Mouse (Mus musculus) limb, embryonic 12.5 days (tissue): ENCODE measurements around the gene Cnpy2. TPM values are rescaled to one million over a fixed set of nuclear protein-coding genes. Genes with fewer than 3 reads are reported as not detected.
"Not testable (repeated sequence)": the region's sequence is repeated elsewhere in the genome, so short reads cannot be mapped to it uniquely, and the experiment has no call there.

Experiments
- ATAC-seq: fragments of 200-750 bp; cut with Nextera tagmentation; 2 replicates; pipeline ENCODE4 v1.8.0; 2017; ENCODE audit warnings: low read depth, moderate TSS enrichment; ENCODE audit not compliant: insufficient number of reproducible peaks, insufficient read depth, low FRiP score, low TSS enrichment
- H3K27ac ChIP-seq: fragments of 300-500 bp; sonication (generic); 2 replicates; pipeline ENCODE4 v1.5.1; 2016; ENCODE audit warnings: mild to moderate bottlenecking, moderate library complexity
- H3K27me3 ChIP-seq: fragments of 300-500 bp; sonication (generic); 2 replicates; pipeline ENCODE4 v1.6.1; 2016; ENCODE audit warnings: mild to moderate bottlenecking, moderate library complexity
- H3K36me3 ChIP-seq: fragments of 300-500 bp; sonication (generic); 2 replicates; pipeline ENCODE4 v1.6.1; 2016; ENCODE audit warnings: mild to moderate bottlenecking, moderate library complexity
- H3K4me1 ChIP-seq: fragments of 300-500 bp; sonication (generic); replicated peaks from 2 replicates; pipeline ENCODE4 v1.6.1; 2016
- H3K4me2 ChIP-seq: fragments of 300-500 bp; sonication (generic); 2 replicates; pipeline ENCODE4 v1.6.1; 2016; ENCODE audit warnings: mild to moderate bottlenecking, moderate library complexity
- H3K4me3 ChIP-seq: fragments of 300-500 bp; sonication (generic); replicated peaks from 2 replicates; pipeline ENCODE4 v1.5.1; 2016; ENCODE audit warnings: mild to moderate bottlenecking
- H3K9ac ChIP-seq: fragments of 300-500 bp; sonication (generic); replicated peaks from 2 replicates; pipeline ENCODE4 v1.6.1; 2016; ENCODE audit warnings: mild to moderate bottlenecking, moderate library complexity
- H3K9me3 ChIP-seq: fragments of 300-500 bp; sonication (generic); 2 replicates; pipeline ENCODE4 v1.6.1; 2016; ENCODE audit warnings: mild to moderate bottlenecking, moderate library complexity
- WGBS: fragments of 180-500 bp; shearing (Covaris S2); methylation state at CpG from one replicate; pipeline ENCODE4 v1.1.7; 2016; 5-methylcytosine and 5-hydroxymethylcytosine counted together
- polyA plus RNA-seq: library from polyadenylated mRNA; unstranded; fragments of >200 nt; fragmentation: Nextera tagmentation; extraction: Ambion mirVana; gene quantifications from 2 replicates; pipeline ENCODE4 v1.2.1, GENCODE M21; 2016

The Cnpy2 gene
- 351 and 359 TPM in 2 replicates for polyA plus RNA-seq

DNA sequence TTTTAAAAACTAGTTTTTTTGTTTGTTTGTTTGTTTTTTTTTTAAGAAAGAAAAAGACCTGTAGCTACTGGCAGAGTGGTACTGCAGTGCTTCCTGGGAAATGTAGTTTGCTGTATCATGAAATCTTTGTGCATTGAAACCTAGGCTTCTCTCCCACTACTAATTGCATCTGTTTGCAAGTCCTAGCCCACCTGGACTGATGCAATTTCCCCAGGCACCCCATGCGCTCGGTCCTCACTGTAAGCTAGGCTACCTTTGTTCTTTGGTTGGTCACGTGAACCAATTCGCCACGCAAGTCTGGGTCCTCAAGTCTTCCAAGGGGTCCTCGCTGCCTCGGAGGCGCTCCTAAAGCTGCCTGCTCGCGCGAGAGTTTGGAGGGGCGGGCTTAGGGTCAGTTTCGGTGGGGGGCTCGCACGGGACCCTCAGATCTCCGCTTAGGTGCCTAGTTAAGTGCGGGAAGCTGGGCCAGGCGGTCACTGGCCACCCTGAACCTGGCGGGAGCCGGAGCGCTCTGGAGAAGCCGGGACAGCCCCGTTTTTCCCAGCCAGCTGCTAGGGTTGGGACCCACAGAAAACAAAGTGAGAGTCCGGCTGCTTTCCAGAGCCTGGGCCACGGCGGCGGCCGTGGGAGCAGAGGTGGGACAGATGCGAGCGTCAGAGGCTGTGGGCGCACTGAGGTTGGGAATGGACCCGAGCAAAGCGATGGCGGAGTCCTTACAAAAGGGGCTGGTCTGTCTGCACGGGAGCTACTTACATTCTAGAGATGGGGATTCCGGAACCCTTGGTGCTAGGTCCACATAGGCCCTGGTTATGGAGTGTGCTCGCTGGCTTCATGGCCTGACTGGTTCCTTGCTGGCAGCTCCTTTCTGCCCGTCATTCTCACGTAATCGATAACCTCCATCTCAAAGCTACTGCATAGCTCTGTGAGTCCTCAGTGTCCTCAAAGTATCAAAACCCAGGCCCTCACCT is at the start of gene Cnpy2:
Cnpy2 (plus strand) TSS at position 319 of the 968 bp plus-strand sequence.
- peak within 1 kb of the TSS; percentile 97 for H3K27ac ChIP-seq
- H3K4me2 ChIP-seq, result peak within 1 kb of the TSS; percentile 88
- H3K9me3 ChIP-seq, result no peaks in the 10 kb centered on the region
- H3K9ac ChIP-seq, result peak within 1 kb of the TSS; percentile 96
- peak within 1 kb of the TSS; percentile 68 for H3K4me3 ChIP-seq
- peak; percentile 96 for ATAC-seq
- peaks cover 68% of the 10 kb centered on the region for H3K36me3 ChIP-seq
- under 1% methylated on average over 40 of the region's 40 CpGs for WGBS
- peaks cover 15% of the 10 kb centered on the region for H3K4me1 ChIP-seq
- no peaks in the 10 kb centered on the region for H3K27me3 ChIP-seq

DNA sequence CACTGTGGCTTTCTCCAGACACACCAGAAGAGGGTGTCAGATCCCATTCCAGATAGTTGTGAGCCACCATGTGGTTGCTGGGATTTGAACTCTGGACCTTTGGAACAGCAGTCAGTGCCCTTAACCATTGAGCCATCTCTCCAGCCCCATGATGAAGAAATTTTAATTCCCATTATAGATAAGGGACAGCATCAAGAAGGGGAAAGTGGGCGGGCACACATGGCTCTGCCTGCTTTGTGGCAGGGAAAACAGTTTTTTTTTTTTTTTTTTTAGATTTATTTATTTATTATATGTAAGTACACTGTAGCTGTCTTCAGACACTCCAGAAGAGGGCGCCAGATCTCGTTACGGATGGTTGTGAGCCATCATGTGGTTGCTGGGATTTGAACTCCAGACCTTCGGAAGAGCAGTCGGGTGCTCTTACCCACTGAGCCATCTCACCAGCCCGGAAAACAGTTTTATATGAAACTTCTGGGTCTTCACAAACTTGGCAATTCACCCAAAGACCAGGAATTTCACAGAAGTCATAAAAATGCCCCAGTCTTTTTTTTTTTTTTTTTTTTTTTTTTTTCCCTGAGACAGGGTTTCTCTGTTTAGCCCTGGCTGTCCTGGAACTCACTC is 49.3 kb upstream of the Cnpy2 start:
- H3K4me1 ChIP-seq, H3K27ac ChIP-seq, ATAC-seq, H3K4me2 ChIP-seq, H3K9ac ChIP-seq, H3K4me3 ChIP-seq, H3K9me3 ChIP-seq, H3K27me3 ChIP-seq: not testable (repeated sequence)
- peaks cover 11% of the 10 kb centered on the region for H3K36me3 ChIP-seq
- WGBS, result 89% methylated on average over 4 of the region's 7 CpGs

DNA sequence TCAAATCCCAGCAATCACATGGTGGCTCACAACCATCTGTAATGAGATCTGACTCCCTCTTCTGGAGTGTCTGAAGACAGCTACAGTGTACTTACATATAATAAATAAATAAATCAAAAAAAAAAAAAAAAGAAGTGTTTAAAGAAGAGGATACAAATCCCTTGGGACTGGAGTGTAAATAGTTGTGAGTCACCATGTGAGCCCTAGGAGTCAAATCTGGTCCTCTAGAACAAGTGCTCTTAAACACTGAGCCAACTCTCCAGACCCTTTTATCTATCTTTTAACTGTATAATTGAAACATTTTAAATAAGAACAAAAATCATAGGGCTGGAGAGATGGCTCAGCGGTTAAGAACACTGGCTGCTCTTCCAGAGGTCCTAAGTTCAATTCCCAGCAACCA is 46.9 kb upstream of the Cnpy2 start:
- 93% methylated on average over 1 of the region's 1 CpGs for WGBS
- H3K27me3 ChIP-seq, H3K4me2 ChIP-seq, ATAC-seq, H3K27ac ChIP-seq, H3K4me1 ChIP-seq, H3K4me3 ChIP-seq, H3K9me3 ChIP-seq, H3K9ac ChIP-seq: not testable (repeated sequence)
- peaks cover 25% of the 10 kb centered on the region for H3K36me3 ChIP-seq

DNA sequence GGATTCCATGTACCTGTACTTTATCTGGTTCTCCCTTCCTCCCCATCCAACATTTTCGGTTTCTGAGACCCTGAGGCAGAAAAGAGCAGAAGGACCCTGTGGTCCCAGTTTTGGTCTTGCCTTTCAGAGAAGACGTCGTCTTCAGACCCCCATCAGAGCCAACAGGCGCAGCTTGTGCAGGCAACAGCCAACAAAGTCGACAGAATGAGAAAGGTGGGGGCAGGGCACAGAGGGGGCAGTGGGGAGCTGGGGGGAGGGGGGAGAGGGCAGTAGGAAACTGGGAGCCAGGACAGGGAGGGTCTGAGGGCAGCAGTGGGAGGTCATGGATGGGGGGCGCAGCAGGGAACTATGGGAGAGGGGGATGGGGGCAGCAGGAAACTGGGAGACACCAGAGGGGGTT is 44.1 kb upstream of the Cnpy2 start:
- 53% methylated on average over 6 of the region's 6 CpGs for WGBS
- H3K4me3 ChIP-seq, result no peak overlapping the region
- no peak overlapping the region for H3K9ac ChIP-seq
- H3K9me3 ChIP-seq, result no peaks in the 10 kb centered on the region
- no peak overlapping the region for H3K27ac ChIP-seq
- H3K4me1 ChIP-seq, result no peaks in the 10 kb centered on the region
- H3K4me2 ChIP-seq, result no peak overlapping the region
- no peaks in the 10 kb centered on the region for H3K27me3 ChIP-seq
- peaks cover 52% of the 10 kb centered on the region for H3K36me3 ChIP-seq
- ATAC-seq, result no peak

DNA sequence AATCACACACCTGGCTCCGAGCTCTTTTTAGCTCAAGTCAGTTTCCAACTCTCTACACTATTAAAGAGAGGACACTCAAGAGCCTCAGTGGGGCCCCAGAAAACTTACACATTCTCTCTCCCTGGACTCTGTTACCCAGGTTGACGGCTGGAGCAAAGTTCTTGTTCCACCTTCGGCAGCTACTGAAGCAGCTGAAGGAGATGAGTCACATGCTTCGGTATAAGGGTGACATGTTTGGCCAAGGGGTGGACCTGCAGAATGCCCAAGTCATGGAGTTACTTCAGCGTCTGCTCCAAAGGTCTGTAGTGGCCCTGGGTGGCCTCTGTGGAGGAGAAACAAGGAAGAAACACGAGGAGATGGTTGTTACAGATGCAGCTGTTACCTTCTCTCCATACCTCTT is 41.3 kb upstream of the Cnpy2 start:
- no peak overlapping the region for H3K4me3 ChIP-seq
- ATAC-seq, result no peak
- H3K4me1 ChIP-seq, result no peaks in the 10 kb centered on the region
- H3K27me3 ChIP-seq, result no peaks in the 10 kb centered on the region
- H3K4me2 ChIP-seq, result no peak overlapping the region
- peaks cover 76% of the 10 kb centered on the region for H3K36me3 ChIP-seq
- no peaks in the 10 kb centered on the region for H3K9me3 ChIP-seq
- no peak overlapping the region for H3K27ac ChIP-seq
- WGBS, result 86% methylated on average over 6 of the region's 6 CpGs
- H3K9ac ChIP-seq, result no peak overlapping the region

DNA sequence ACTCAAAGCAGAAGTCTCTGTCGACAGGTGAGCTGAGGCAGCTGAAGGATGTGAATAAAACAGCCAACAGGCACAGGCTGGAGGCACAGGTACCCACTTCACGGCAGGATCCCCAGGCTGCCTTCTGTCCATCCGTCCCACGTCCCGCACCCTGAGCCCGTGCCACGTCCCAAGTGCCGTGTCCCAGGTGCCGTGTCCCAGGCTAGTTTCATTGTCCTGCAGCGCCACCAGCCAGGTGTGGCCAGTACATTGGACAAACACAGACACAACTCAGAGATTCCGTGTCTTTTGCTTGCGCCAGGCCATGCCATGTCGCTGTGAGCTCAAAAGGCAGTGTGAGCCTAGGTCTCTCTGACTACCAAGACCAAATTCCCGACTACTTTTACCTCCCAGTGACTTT is 40.6 kb upstream of the Cnpy2 start:
- Histone ChIP-seq H3K4me3 (no peak overlapping the region), H3K36me3 (peaks cover 80% of the 10 kb centered on the region), H3K4me2 (no peak overlapping the region), H3K27me3 (no peaks in the 10 kb centered on the region), H3K9ac (no peak overlapping the region), H3K9me3 (no peaks in the 10 kb centered on the region), H3K4me1 (no peaks in the 10 kb centered on the region), H3K27ac (no peak overlapping the region)
- 91% methylated on average over 14 of the region's 14 CpGs for WGBS
- no peak for ATAC-seq

GRCm38 (mm10) chr10:128282886-128283450 is 39.3 kb upstream of the Cnpy2 start:
- Histone ChIP-seq H3K36me3 (peaks cover 81% of the 10 kb centered on the region), H3K9ac (no peak overlapping the region), H3K4me3 (no peak overlapping the region), H3K27me3 (no peaks in the 10 kb centered on the region), H3K9me3 (no peaks in the 10 kb centered on the region), H3K4me1 (no peaks in the 10 kb centered on the region), H3K27ac (no peak overlapping the region), H3K4me2 (no peak overlapping the region)
- WGBS, result 88% methylated on average over 20 of the region's 20 CpGs
- ATAC-seq, result no peak

DNA sequence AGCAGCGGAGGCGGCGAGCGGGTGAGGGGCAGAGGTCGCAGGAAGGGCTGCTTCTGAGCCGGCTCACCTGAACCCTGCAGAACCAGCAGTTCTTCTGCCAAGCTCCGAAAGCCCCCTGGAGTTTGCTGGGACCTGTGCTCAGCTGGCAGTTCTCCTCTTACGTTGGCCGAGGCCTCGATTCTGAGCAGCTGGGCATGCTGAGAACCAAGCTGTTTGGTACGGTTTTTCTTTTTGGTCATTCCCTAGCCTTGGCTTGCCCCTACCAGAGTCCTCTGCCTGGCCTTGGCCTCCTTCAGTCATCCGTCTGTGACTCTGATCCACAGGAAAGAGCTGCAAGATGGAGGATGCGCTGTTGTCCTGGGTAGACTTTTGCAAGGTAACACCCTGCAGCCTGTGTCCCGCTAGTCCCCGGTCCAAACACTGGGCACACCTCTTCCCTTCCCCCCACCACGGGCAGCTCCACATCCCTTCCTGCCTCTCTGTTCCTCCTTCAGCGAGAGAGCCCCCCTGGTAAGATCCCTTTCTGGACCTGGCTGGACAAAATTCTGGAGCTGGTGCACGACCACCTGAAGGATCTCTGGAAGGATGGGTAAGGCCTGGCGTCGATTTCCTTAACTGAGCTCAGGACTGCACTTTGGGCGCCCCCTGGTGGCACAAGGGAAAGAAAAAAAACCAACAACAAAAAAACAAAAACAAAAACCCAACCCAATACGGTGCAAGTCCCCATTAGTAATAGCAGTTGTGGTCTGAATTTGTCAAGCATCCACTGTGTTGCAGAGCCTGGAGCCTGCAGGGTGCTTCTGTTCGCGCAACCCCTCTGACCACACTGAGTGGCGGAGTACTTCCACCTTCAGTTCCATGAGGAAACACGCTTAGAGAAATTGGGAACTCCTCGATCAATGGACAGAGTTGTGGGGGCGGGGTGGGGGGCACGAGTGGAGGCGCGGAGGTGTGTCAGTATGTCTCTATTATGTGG is 38.4 kb upstream of the Cnpy2 start:
- Histone ChIP-seq H3K4me1 (no peaks in the 10 kb centered on the region), H3K9me3 (no peaks in the 10 kb centered on the region), H3K4me2 (no peak overlapping the region), H3K27ac (no peak overlapping the region), H3K4me3 (no peak overlapping the region), H3K27me3 (no peaks in the 10 kb centered on the region), H3K36me3 (peaks cover 85% of the 10 kb centered on the region), H3K9ac (no peak overlapping the region)
- ATAC-seq, result peak; percentile 23; the same call in 1 of the 2 replicates
- 66% methylated on average over 31 of the region's 31 CpGs for WGBS

DNA sequence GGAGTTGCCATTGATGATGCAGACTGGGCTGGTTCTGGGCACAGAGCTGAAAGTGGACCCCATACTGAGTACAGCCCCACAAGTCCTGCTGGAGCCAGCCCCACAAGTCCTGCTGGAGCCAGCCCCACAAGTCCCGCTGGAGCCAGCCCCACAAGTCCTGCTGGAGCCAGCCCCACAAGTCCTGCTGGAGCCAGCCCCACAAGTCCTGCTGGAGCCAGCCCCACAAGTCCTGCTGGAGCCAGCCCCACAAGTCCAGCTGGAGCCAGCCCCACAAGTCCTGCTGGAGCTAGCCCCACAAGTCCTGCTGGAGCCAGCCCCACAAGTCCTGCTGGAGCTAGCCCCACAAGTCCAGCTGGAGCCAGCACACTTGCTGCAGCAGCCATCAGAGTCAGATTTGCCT is 31.7 kb upstream of the Cnpy2 start:
- ATAC-seq, H3K9me3 ChIP-seq, H3K9ac ChIP-seq, H3K27me3 ChIP-seq, H3K4me3 ChIP-seq, H3K27ac ChIP-seq, H3K4me2 ChIP-seq, H3K4me1 ChIP-seq: not testable (repeated sequence)
- 68% methylated on average over 1 of the region's 1 CpGs for WGBS
- H3K36me3 ChIP-seq, result peaks cover 56% of the 10 kb centered on the region

DNA sequence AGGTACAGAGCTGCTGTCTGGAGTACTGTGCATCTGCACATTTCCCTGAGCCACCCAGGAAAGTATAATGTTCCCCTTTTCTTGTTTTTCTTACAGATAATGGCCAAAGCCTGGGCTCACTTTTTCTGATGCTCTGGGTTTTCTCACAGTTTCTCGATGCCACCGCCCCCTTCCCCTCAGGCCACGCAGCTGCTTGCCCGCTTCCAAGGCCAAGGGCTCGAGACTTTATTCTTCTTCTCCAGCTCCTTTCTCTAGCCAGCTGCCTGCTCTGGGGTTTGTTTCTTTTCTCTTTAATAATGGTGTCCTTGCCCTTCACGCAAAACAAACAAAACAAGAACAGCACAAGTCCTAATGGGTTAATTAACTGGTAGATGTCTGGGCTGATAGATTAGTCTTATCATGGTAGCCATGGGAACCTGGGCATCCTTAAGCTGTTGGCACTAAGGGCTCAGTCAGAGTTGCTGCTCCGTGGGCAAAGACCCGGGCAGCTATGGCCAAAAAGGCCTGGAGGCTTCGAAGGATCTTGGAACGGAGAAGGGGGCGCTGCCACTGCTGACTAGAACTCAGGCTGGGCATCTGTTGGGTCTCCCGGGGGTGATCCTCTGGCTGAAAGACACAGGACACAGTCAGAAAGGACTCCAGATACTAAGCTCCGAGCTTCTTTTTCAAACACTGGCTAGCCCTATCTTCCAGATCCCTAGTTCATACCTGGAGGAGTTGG is 25.7 kb upstream of the Cnpy2 start:
- WGBS, result 76% methylated on average over 13 of the region's 13 CpGs
- ATAC-seq, result no peak
- Histone ChIP-seq H3K9ac (no peak overlapping the region), H3K4me1 (0 out of 2 replicates have a peak, but pooled peaks cover 5% of the 10 kb centered on the region), H3K36me3 (peaks cover 16% of the 10 kb centered on the region; the same call in 1 of the 2 replicates), H3K4me2 (no peak overlapping the region), H3K27me3 (no peaks in the 10 kb centered on the region), H3K27ac (no peak overlapping the region), H3K9me3 (no peaks in the 10 kb centered on the region), H3K4me3 (no peak overlapping the region)
